Mouse (Mus musculus): ENCODE measurements at regions not wholly inside any gene's neighbourhood (a gene's known extent, or its start where the extent isn't known, plus 50 kb on each side); places are given as distances from the start of the nearest gene placed in this dataset.

GRCm38 (mm10) chr7:39764366-39764765 is 246.8 kb downstream of the Zfp619 start:
- no peak overlapping the region for H3K27ac ChIP-seq (ENCODE audit: low read depth, low read length)
- no peak overlapping the region for H3K4me3 ChIP-seq (ENCODE audit: low read depth, low read length)
- no peaks in the 10 kb centered on the region for H3K9me3 ChIP-seq (ENCODE audit: low read length)
- WGBS, result 93% methylated on average over 2 of the region's 2 CpGs
- H3K27me3 ChIP-seq (ENCODE audit: insufficient read depth, low read length), result no peaks in the 10 kb centered on the region
- H3K36me3 ChIP-seq (ENCODE audit: insufficient read depth), result no peaks in the 10 kb centered on the region
- no peak overlapping the region for H3K4me2 ChIP-seq (ENCODE audit: low read depth)
- no peaks in the 10 kb centered on the region for H3K4me1 ChIP-seq (ENCODE audit: insufficient read depth)
- no peak overlapping the region for H3K9ac ChIP-seq
- no peak for TF ChIP-seq CTCF (IDR thresholded peaks at IDR 0.05; ENCODE audit: low read depth)
- DNase-seq, result no peak
- no peak for ATAC-seq

- 88% methylated on average over 5 of the region's 5 CpGs for WGBS
Measured at GRCm38 (mm10) chr7:39765094-39765493, 247.5 kb downstream of the Zfp619 start.

GRCm38 (mm10) chr7:39773291-39773690 is 255.7 kb downstream of the Zfp619 start:
- Histone ChIP-seq H3K4me1 (ENCODE audit: insufficient read depth) (no peaks in the 10 kb centered on the region), H3K4me2 (ENCODE audit: low read depth) (no peak overlapping the region), H3K4me3 (ENCODE audit: low read depth, low read length) (no peak overlapping the region), H3K27me3 (ENCODE audit: insufficient read depth, low read length) (no peaks in the 10 kb centered on the region), H3K9ac (no peak overlapping the region), H3K9me3 (ENCODE audit: low read length) (no peaks in the 10 kb centered on the region), H3K27ac (ENCODE audit: low read depth, low read length) (no peak overlapping the region), H3K36me3 (ENCODE audit: insufficient read depth) (no peaks in the 10 kb centered on the region)
- no peak for ATAC-seq
- peak; percentile 5 for DNase-seq
- 86% methylated on average over 6 of the region's 6 CpGs for WGBS
- TF ChIP-seq CTCF (IDR thresholded peaks at IDR 0.05; ENCODE audit: low read depth), result no peak

More at GRCm38 (mm10) chr7:39765094-39765493, 247.5 kb downstream of the Zfp619 start:
- Histone ChIP-seq H3K4me2 (ENCODE audit: low read depth) (no peak overlapping the region), H3K36me3 (ENCODE audit: insufficient read depth) (no peaks in the 10 kb centered on the region), H3K9ac (no peak overlapping the region), H3K9me3 (ENCODE audit: low read length) (no peaks in the 10 kb centered on the region), H3K27ac (ENCODE audit: low read depth, low read length) (no peak overlapping the region), H3K27me3 (ENCODE audit: insufficient read depth, low read length) (no peaks in the 10 kb centered on the region), H3K4me1 (ENCODE audit: insufficient read depth) (no peaks in the 10 kb centered on the region), H3K4me3 (ENCODE audit: low read depth, low read length) (no peak overlapping the region)
- DNase-seq (no peak), ATAC-seq (no peak)
- no peak for TF ChIP-seq CTCF (IDR thresholded peaks at IDR 0.05; ENCODE audit: low read depth)

- Histone ChIP-seq H3K4me1 (ENCODE audit: insufficient read depth) (no peaks in the 10 kb centered on the region), H3K9ac (no peak overlapping the region), H3K27ac (ENCODE audit: low read depth, low read length) (no peak overlapping the region), H3K9me3 (ENCODE audit: low read length) (no peaks in the 10 kb centered on the region), H3K4me2 (ENCODE audit: low read depth) (no peak overlapping the region), H3K36me3 (ENCODE audit: insufficient read depth) (no peaks in the 10 kb centered on the region), H3K27me3 (ENCODE audit: insufficient read depth, low read length) (no peaks in the 10 kb centered on the region), H3K4me3 (ENCODE audit: low read depth, low read length) (no peak overlapping the region)
- no peak for TF ChIP-seq CTCF (IDR thresholded peaks at IDR 0.05; ENCODE audit: low read depth)
- DNase-seq, result peak; percentile 16
- peak; percentile 66 for ATAC-seq
- WGBS, result 59% methylated on average over 4 of the region's 4 CpGs
Measured at GRCm38 (mm10) chr7:39789321-39789720, 271.8 kb downstream of the Zfp619 start.

GRCm38 (mm10) chr7:39789880-39790279 is 272.3 kb downstream of the Zfp619 start:
- DNase-seq (no peak), ATAC-seq (no peak)
- Histone ChIP-seq H3K27me3 (ENCODE audit: insufficient read depth, low read length) (no peaks in the 10 kb centered on the region), H3K4me2 (ENCODE audit: low read depth) (no peak overlapping the region), H3K4me1 (ENCODE audit: insufficient read depth) (no peaks in the 10 kb centered on the region), H3K9me3 (ENCODE audit: low read length) (no peaks in the 10 kb centered on the region), H3K27ac (ENCODE audit: low read depth, low read length) (no peak overlapping the region), H3K9ac (no peak overlapping the region), H3K36me3 (ENCODE audit: insufficient read depth) (no peaks in the 10 kb centered on the region), H3K4me3 (ENCODE audit: low read depth, low read length) (no peak overlapping the region)
- 65% methylated on average over 4 of the region's 4 CpGs for WGBS
- no peak for TF ChIP-seq CTCF (IDR thresholded peaks at IDR 0.05; ENCODE audit: low read depth)

GRCm38 (mm10) chr7:39794751-39795150 is 277.2 kb downstream of the Zfp619 start:
- no peak overlapping the region for H3K4me2 ChIP-seq (ENCODE audit: low read depth)
- H3K36me3 ChIP-seq (ENCODE audit: insufficient read depth), result no peaks in the 10 kb centered on the region
- TF ChIP-seq CTCF (IDR thresholded peaks at IDR 0.05; ENCODE audit: low read depth), result no peak
- H3K4me1 ChIP-seq (ENCODE audit: insufficient read depth), result no peaks in the 10 kb centered on the region
- no peaks in the 10 kb centered on the region for H3K27me3 ChIP-seq (ENCODE audit: insufficient read depth, low read length)
- WGBS, result 91% methylated on average over 3 of the region's 3 CpGs
- H3K9ac ChIP-seq, result no peak overlapping the region
- no peak overlapping the region for H3K27ac ChIP-seq (ENCODE audit: low read depth, low read length)
- ATAC-seq (no peak), DNase-seq (no peak)
- H3K9me3 ChIP-seq (ENCODE audit: low read length), result no peaks in the 10 kb centered on the region
- no peak overlapping the region for H3K4me3 ChIP-seq (ENCODE audit: low read depth, low read length)

GRCm38 (mm10) chr7:39804276-39804675 is 286.7 kb downstream of the Zfp619 start:
- H3K4me1 ChIP-seq (ENCODE audit: insufficient read depth), result no peaks in the 10 kb centered on the region

GRCm38 (mm10) chr7:39818036-39818435 is 300.5 kb downstream of the Zfp619 start:
- H3K4me2 ChIP-seq (ENCODE audit: low read depth), result no peak overlapping the region
- no peak overlapping the region for H3K27ac ChIP-seq (ENCODE audit: low read depth, low read length)
- no peak for ATAC-seq
- DNase-seq, result no peak
- no peaks in the 10 kb centered on the region for H3K36me3 ChIP-seq (ENCODE audit: insufficient read depth)
- no peaks in the 10 kb centered on the region for H3K9me3 ChIP-seq (ENCODE audit: low read length)
- H3K4me1 ChIP-seq (ENCODE audit: insufficient read depth), result no peaks in the 10 kb centered on the region
- H3K4me3 ChIP-seq (ENCODE audit: low read depth, low read length), result no peak overlapping the region
- 81% methylated on average over 3 of the region's 3 CpGs for WGBS
- TF ChIP-seq CTCF (IDR thresholded peaks at IDR 0.05; ENCODE audit: low read depth), result no peak
- no peak overlapping the region for H3K9ac ChIP-seq
- no peaks in the 10 kb centered on the region for H3K27me3 ChIP-seq (ENCODE audit: insufficient read depth, low read length)

More at GRCm38 (mm10) chr7:39804276-39804675, 286.7 kb downstream of the Zfp619 start:
- Histone ChIP-seq H3K9me3 (ENCODE audit: low read length) (no peaks in the 10 kb centered on the region), H3K4me3 (ENCODE audit: low read depth, low read length) (no peak overlapping the region), H3K27ac (ENCODE audit: low read depth, low read length) (no peak overlapping the region), H3K36me3 (ENCODE audit: insufficient read depth) (no peaks in the 10 kb centered on the region), H3K9ac (no peak overlapping the region), H3K4me2 (ENCODE audit: low read depth) (no peak overlapping the region), H3K27me3 (ENCODE audit: insufficient read depth, low read length) (no peaks in the 10 kb centered on the region)
- ATAC-seq, result no peak
- no peak for DNase-seq
- no peak for TF ChIP-seq CTCF (IDR thresholded peaks at IDR 0.05; ENCODE audit: low read depth)
- 78% methylated on average over 3 of the region's 3 CpGs for WGBS
